Mouse (Mus musculus) adrenal gland, postnatal 25 days (tissue): Measurements from ENCODE around the gene Smarcal1. TPM values are rescaled to one million over a fixed set of nuclear protein-coding genes. Genes with fewer than 3 reads are reported as not detected.

Experiments used
- total RNA-seq: library from RNA; stranded (reverse); gene quantifications from 2 replicates; pipeline ENCODE4 v1.2.3, GENCODE M21; 2021

Smarcal1 gene
- total RNA-seq, 1 experiment from 2014 or later, result 53.4 TPM

Other genes starting within 250 kb of the Smarcal1 start
- gene March4, start 46.3 kb upstream of the Smarcal1 start, total RNA-seq, result 0.48 and 0.49 TPM in 2 replicates
- gene Ankar, start 117.3 kb downstream of the Smarcal1 start, total RNA-seq, result not detected in 2 replicates
- gene Rpl37a, start 128.0 kb downstream of the Smarcal1 start, total RNA-seq, result 831 and 993 TPM in 2 replicates
- gene Igfbp2, start 241.3 kb downstream of the Smarcal1 start, total RNA-seq, result 2.6 and 5.9 TPM in 2 replicates